Mouse (Mus musculus) CH12.LX (cell line): ENCODE results near the gene Kif1c. TPM values are rescaled to one million over a fixed set of nuclear protein-coding genes. Genes with fewer than 3 reads are reported as not detected.

ENCODE experiments used
- DNase-seq: peaks from one replicate; pipeline ENCODE4 v3.0.0-alpha.2; 2013; ENCODE audit errors: extremely low read depth
- H3K27ac ChIP-seq: 2 replicates; pipeline ENCODE4 v1.5.1; 2012; ENCODE audit warnings: low read depth, mild to moderate bottlenecking, control low read depth, moderate library complexity; ENCODE audit not compliant: insufficient read depth
- H3K27me3 ChIP-seq: replicated peaks from 2 replicates; pipeline ENCODE3; 2012; ENCODE audit warnings: inconsistent platforms
- H3K36me3 ChIP-seq, 2 experiments: replicated peaks in 1 of 2; 2 replicates each; pipeline versions ENCODE3 to v1.6.1; 2012; ENCODE audit warnings: inconsistent platforms in 1 of 2, low read length in 1 of 2, mild to moderate bottlenecking in 1 of 2, mixed read lengths in 1 of 2, moderate library complexity in 1 of 2; ENCODE audit not compliant: control insufficient read depth in 1 of 2, insufficient read depth in 1 of 2
- H3K4me1 ChIP-seq, 2 experiments: 2 replicates each; pipeline ENCODE4 v1.6.1; 2012; ENCODE audit warnings: inconsistent platforms in 1 of 2, moderate library complexity in 1 of 2; ENCODE audit not compliant: insufficient read depth in 2 of 2, control insufficient read depth in 1 of 2
- H3K4me2 ChIP-seq: 2 replicates; pipeline ENCODE4 v1.6.1; 2012; ENCODE audit warnings: low read depth, mild to moderate bottlenecking, control low read depth; ENCODE audit not compliant: poor library complexity, insufficient read depth, severe bottlenecking
- H3K4me3 ChIP-seq, 3 experiments: fragments of 150-350 bp in 1 of 3; sonication (generic) in 1 of 3; replicated peaks in 1 of 3; 2 replicates each; pipeline versions ENCODE3 to v1.5.1; 2011 to 2012; ENCODE audit warnings: low read depth in 2 of 3, low read length in 2 of 3, mild to moderate bottlenecking in 2 of 3, moderate library complexity in 2 of 3, control low read depth in 1 of 3, improper control_type of control experiment in 1 of 3, inconsistent platforms in 1 of 3, mixed read lengths in 1 of 3; ENCODE audit not compliant: poor library complexity in 1 of 3
- H3K79me2 ChIP-seq: replicated peaks from 2 replicates; pipeline ENCODE4 v1.6.1; 2012; ENCODE audit warnings: mild to moderate bottlenecking, moderate library complexity; ENCODE audit not compliant: control insufficient read depth, poor library complexity, insufficient read depth, severe bottlenecking; ENCODE audit errors: extremely low read depth
- H3K9ac ChIP-seq: 2 replicates; pipeline ENCODE4 v1.6.1; 2012; ENCODE audit warnings: low read depth, mild to moderate bottlenecking, control low read depth, moderate library complexity; ENCODE audit not compliant: insufficient read depth
- H3K9me3 ChIP-seq: replicated peaks from 2 replicates; pipeline ENCODE3; 2012; ENCODE audit warnings: low read length, inconsistent platforms, mixed read lengths
- CHD1 ChIP-seq: IDR thresholded peaks from 2 replicates; pipeline ENCODE4 v1.6.1; 2012; ENCODE audit warnings: low read depth, low read length, improper control_type of control experiment, inconsistent platforms
- CHD2 ChIP-seq: IDR thresholded peaks from 2 replicates; pipeline ENCODE4 v1.6.1; 2011; ENCODE audit warnings: low read length, improper control_type of control experiment
- CTCF ChIP-seq, 2 experiments: IDR thresholded peaks in 1 of 2; conservative IDR thresholded peaks in 1 of 2; 2 replicates each; pipeline ENCODE4 v1.5.1; 2011 to 2012; ENCODE audit warnings: low read depth in 2 of 2, low read length in 2 of 2, improper control_type of control experiment in 1 of 2, inconsistent platforms in 1 of 2, mild to moderate bottlenecking in 1 of 2, moderate library complexity in 1 of 2
- ELF1 ChIP-seq: IDR thresholded peaks from 2 replicates; pipeline ENCODE4 v1.6.1; 2014; ENCODE audit warnings: low read depth, mild to moderate bottlenecking, inconsistent platforms, low read length, improper control_type of control experiment
- ETS1 ChIP-seq: conservative IDR thresholded peaks from 2 replicates; pipeline ENCODE4 v1.6.1; 2012; ENCODE audit warnings: low read depth, mild to moderate bottlenecking, inconsistent platforms, low read length, improper control_type of control experiment, moderate library complexity
- GABPA ChIP-seq: IDR thresholded peaks from 2 replicates; pipeline ENCODE4 v1.6.1; 2012; ENCODE audit warnings: low read depth, low read length, improper control_type of control experiment, inconsistent platforms; ENCODE audit not compliant: insufficient replicate concordance
- HCFC1 ChIP-seq: IDR thresholded peaks from 2 replicates; pipeline ENCODE4 v1.6.1; 2012; ENCODE audit warnings: low read depth, mild to moderate bottlenecking, inconsistent platforms, low read length, improper control_type of control experiment
- IRF4 ChIP-seq: IDR thresholded peaks from 2 replicates; pipeline ENCODE4 v1.6.1; 2014; ENCODE audit warnings: low read depth, mild to moderate bottlenecking, inconsistent platforms, low read length, improper control_type of control experiment
- JUND ChIP-seq: conservative IDR thresholded peaks from 2 replicates; pipeline ENCODE4 v1.6.1; 2011; ENCODE audit warnings: low read depth, low read length, improper control_type of control experiment
- MAX ChIP-seq: IDR thresholded peaks from 2 replicates; pipeline ENCODE4 v1.6.1; 2011; ENCODE audit warnings: low read length, improper control_type of control experiment
- MXI1 ChIP-seq: IDR thresholded peaks from 2 replicates; pipeline ENCODE4 v1.6.1; 2011; ENCODE audit warnings: mild to moderate bottlenecking, low read depth, low read length, improper control_type of control experiment
- MYC ChIP-seq: IDR thresholded peaks from 2 replicates; pipeline ENCODE4 v1.6.1; 2011; ENCODE audit warnings: low read depth, mild to moderate bottlenecking, improper control_type of control experiment, low read length
- NRF1 ChIP-seq: IDR thresholded peaks from 2 replicates; pipeline ENCODE4 v1.6.1; 2014; ENCODE audit warnings: low read depth, mild to moderate bottlenecking, inconsistent platforms, low read length, improper control_type of control experiment, moderate library complexity
- POLR2AphosphoS2 ChIP-seq: IDR thresholded peaks from 2 replicates; pipeline ENCODE4 v1.6.1; 2011; ENCODE audit warnings: low read depth, low read length, improper control_type of control experiment
- RAD21 ChIP-seq: IDR thresholded peaks from 2 replicates; pipeline ENCODE4 v1.6.1; 2011; ENCODE audit warnings: low read depth, mild to moderate bottlenecking, low read length, improper control_type of control experiment, moderate library complexity
- RCOR1 ChIP-seq: conservative IDR thresholded peaks from 2 replicates; pipeline ENCODE4 v1.6.1; 2012; ENCODE audit warnings: low read depth, mild to moderate bottlenecking, inconsistent platforms, low read length, improper control_type of control experiment
- SIN3A ChIP-seq: IDR thresholded peaks from 2 replicates; pipeline ENCODE4 v1.6.1; 2012; ENCODE audit warnings: low read length, improper control_type of control experiment, inconsistent platforms
- TBP ChIP-seq: conservative IDR thresholded peaks from 2 replicates; pipeline ENCODE4 v1.6.1; 2011; ENCODE audit warnings: low read depth, low read length, improper control_type of control experiment
- TCF12 ChIP-seq: IDR thresholded peaks from 2 replicates; pipeline ENCODE4 v1.6.1; 2014; ENCODE audit warnings: low read depth, mild to moderate bottlenecking, inconsistent platforms, low read length, improper control_type of control experiment
- UBTF ChIP-seq: IDR thresholded peaks from 2 replicates; pipeline ENCODE4 v1.6.1; 2012; ENCODE audit warnings: low read depth, mild to moderate bottlenecking, inconsistent platforms, low read length, improper control_type of control experiment, moderate library complexity
- ZMIZ1 ChIP-seq: IDR thresholded peaks from 2 replicates; pipeline ENCODE4 v1.6.1; 2012; ENCODE audit warnings: low read depth, mild to moderate bottlenecking, inconsistent platforms, low read length, improper control_type of control experiment
- dilution Hi-C: fragments of 300-500 bp; cut with MboI; formaldehyde crosslinking; loops from 2 replicates; pipeline ENCODE4 v1.14.3; 2020; ENCODE audit warnings: low sequenced_read_pairs; ENCODE audit not compliant: extremely low pct_unique_long_range_greater_than_20kb, extremely low pct_ligation_motif_present
- in situ Hi-C: fragments of 300-500 bp; cut with MboI; formaldehyde crosslinking; loops from 3 replicates; pipeline ENCODE4 v1.14.3; 2019; ENCODE audit warnings: low sequenced_read_pairs, low pct_ligation_motif_present, low pct_unique_long_range_greater_than_20kb, mixed read lengths
- polyA plus RNA-seq: library from polyadenylated mRNA; unstranded; fragments of >175 nt; gene quantifications from 2 replicates; pipeline ENCODE4 v1.2.1, GENCODE M21; 2012; ENCODE audit warnings: low read depth; ENCODE audit not compliant: insufficient read length
- total RNA-seq, 2 experiments: library from RNA; depleted of rRNA; stranded (reverse); fragments of 300-350 nt in 1 of 2; fragments of >200 nt in 1 of 2; gene quantifications; 2 replicates each; pipeline ENCODE4 v1.2.3; 2012 to 2014

Gene Kif1c
- total and polyA plus RNA-seq, 3 experiments, result 11.0 to 38.0 (median 31.7) TPM

DNA sequence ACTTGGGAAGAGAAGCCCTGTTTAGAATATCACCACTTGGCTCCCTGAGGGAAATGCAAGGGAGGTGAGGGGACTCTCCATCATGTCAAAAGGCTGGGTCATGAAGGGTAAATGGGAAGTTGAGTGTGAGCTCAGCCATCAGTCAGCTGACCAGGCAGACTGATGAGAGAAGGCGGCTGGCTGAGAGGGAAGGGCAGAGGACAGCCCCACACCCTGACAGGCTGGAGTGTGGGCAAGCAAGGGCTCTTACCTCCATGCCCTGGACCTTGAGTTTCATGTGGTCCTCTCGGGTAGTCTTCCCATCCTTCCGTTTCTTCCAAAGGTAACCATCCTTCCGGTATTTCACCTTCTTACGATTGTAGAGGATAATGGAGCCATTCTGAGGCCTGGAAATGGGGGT lies 16.7 kb upstream of the Kif1c start:
- H3K27ac ChIP-seq, result no peak overlapping the region

GRCm38 (mm10) chr11:70686901-70687566 lies 13.3 kb upstream of the Kif1c start:
- TF ChIP-seq GABPA, result no peak
- TF ChIP-seq CHD2, result 0 out of 2 replicates have a peak, but pooled peaks have one; percentile 23
- no peak for TF ChIP-seq MAX
- no peak for TF ChIP-seq TBP
- TF ChIP-seq TCF12, result 0 out of 2 replicates have a peak, but pooled peaks have one; percentile 32
- TF ChIP-seq, all 38 proteins: peak for 2
- no peaks in the 10 kb centered on the region for H3K79me2 ChIP-seq

More for the DNA sequence above, 16.7 kb upstream of the Kif1c start:
- DNase-seq, result no peak
- H3K4me1 ChIP-seq, result peaks cover 0 to 90% of the 10 kb centered on the region in 2 experiments
- no peaks in the 10 kb centered on the region for H3K27me3 ChIP-seq
- no peak overlapping the region for H3K4me2 ChIP-seq
- H3K9ac ChIP-seq, result no peak overlapping the region
- peaks cover 39 to 71% of the 10 kb centered on the region in 2 experiments for H3K36me3 ChIP-seq
- dilution Hi-C loops (no loop called here), in situ Hi-C loops (no loop called here)
- no peak overlapping the region for H3K4me3 ChIP-seq
- no peak for TF ChIP-seq GABPA
- no peak for TF ChIP-seq RAD21
- TF ChIP-seq TCF12, result no peak
- TF ChIP-seq ETS1, result no peak
- TF ChIP-seq POLR2AphosphoS2, result no peak
- TF ChIP-seq RCOR1, result no peak
- no peak for TF ChIP-seq CTCF (conservative IDR thresholded peaks at IDR 0.05 in 1 of 2, IDR thresholded peaks at IDR 0.05 in 1 of 2; ENCODE audit: low read depth in 2 of 2, low read length in 2 of 2)
- H3K9me3 ChIP-seq, result no peaks in the 10 kb centered on the region
- no peaks in the 10 kb centered on the region for H3K79me2 ChIP-seq

DNA sequence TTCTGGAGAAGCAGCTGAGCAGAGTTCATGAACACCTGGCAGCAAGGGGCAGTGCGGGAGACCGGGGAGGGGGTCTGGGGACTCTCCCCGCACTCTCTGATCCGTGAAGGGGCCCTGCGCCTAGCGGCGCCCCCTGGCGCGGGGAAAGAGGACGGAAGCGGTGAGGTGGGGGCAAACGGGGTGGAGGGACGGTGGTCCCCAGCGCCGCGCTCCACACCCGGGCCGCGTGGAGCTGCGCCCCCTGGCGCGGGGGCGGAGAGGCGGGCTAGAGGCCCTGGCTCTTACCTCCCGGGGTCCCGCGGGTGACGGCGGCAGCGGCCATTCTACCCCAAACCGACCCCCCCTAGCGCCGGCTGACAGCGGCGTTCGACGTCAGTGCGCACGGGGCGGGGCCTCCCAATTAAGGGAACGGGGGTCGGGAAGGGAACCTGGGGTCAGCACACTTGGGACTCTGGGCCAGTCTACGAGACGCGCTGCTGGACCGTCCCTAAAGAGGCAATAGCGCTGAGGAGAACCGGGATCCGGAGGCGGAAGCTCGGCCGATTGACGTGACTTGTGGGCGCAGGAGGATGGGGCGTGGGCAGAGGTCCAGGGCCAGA lies 12.6 kb upstream of the Kif1c start, which contains the start of gene Camta2:
TSS of gene Camta2 (minus strand) at position 505 of the 599 bp plus-strand sequence.
- peaks cover 0 to 56% of the 10 kb centered on the region in 2 experiments; a peak in 3 of 4 replicates for H3K4me1 ChIP-seq
- peak within 1 kb of the TSS; percentile 76 for H3K4me2 ChIP-seq
- no peaks in the 10 kb centered on the region for H3K27me3 ChIP-seq
- no peaks in the 10 kb centered on the region for H3K79me2 ChIP-seq
- peaks cover 14 to 35% of the 10 kb centered on the region in 2 experiments for H3K36me3 ChIP-seq
- dilution Hi-C loops, result no loop called here
- peak within 1 kb of the TSS; percentile 1; the same call in 1 of the 2 replicates for H3K27ac ChIP-seq
- in situ Hi-C loops, result loop anchor here (5.0 kb wide), 1 partner anchor 70 kb away; no protein-coding TSS in a partner anchor
- no peaks in the 10 kb centered on the region for H3K9me3 ChIP-seq
- H3K9ac ChIP-seq, result peak within 1 kb of the TSS; percentile 79
- peak within 1 kb of the TSS; percentile 71 to 81 (median 76) for H3K4me3 ChIP-seq
- DNase-seq, result peak; percentile 71
- TF ChIP-seq MAX, result 0 out of 2 replicates have a peak, but pooled peaks have one; percentile 8
- TF ChIP-seq ZMIZ1, result peak; percentile 53; the same call in 1 of the 2 replicates
- TF ChIP-seq JUND, result no peak
- TF ChIP-seq ELF1, result peak; percentile 65
- no peak for TF ChIP-seq NRF1
- peak; percentile 46 for TF ChIP-seq HCFC1
- TF ChIP-seq CHD1, result no peak
- TF ChIP-seq ETS1, result peak; percentile 3
- TF ChIP-seq RCOR1, result no peak
- TF ChIP-seq IRF4, result peak; percentile 47
- TF ChIP-seq SIN3A, result 0 out of 2 replicates have a peak, but pooled peaks have one; percentile 32
- peak; percentile 14; the same call in 1 of the 2 replicates for TF ChIP-seq UBTF
- peak; percentile 6 to 77; a peak in 2 of 4 replicates for TF ChIP-seq CTCF (conservative IDR thresholded peaks at IDR 0.05 in 1 of 2, IDR thresholded peaks at IDR 0.05 in 1 of 2; ENCODE audit: low read depth in 2 of 2, low read length in 2 of 2)
- TF ChIP-seq MXI1, result peak; percentile 33; the same call in 1 of the 2 replicates
- TF ChIP-seq MYC, result no peak

More at GRCm38 (mm10) chr11:70686901-70687566, 13.3 kb upstream of the Kif1c start:
- no peaks in the 10 kb centered on the region for H3K9me3 ChIP-seq
- H3K4me1 ChIP-seq, result peaks cover 0 to 63% of the 10 kb centered on the region in 2 experiments
- DNase-seq, result peak; percentile 35
- no peaks in the 10 kb centered on the region for H3K27me3 ChIP-seq
- H3K4me2 ChIP-seq, result peak overlapping the region; percentile 76
- peak overlapping the region; percentile 79 for H3K9ac ChIP-seq
- H3K4me3 ChIP-seq, result peak overlapping the region; percentile 71 to 81 (median 76)
- peak overlapping the region; percentile 1; the same call in 1 of the 2 replicates for H3K27ac ChIP-seq
- in situ Hi-C loops, result loop anchor here (5.0 kb wide), 1 partner anchor 70 kb away; no protein-coding TSS in a partner anchor
- dilution Hi-C loops, result no loop called here
- peaks cover 21 to 42% of the 10 kb centered on the region in 2 experiments for H3K36me3 ChIP-seq
